In genomic region chr3:101112518-101112894, GRCm38 (mm10) we compare ENCODE assay signal across 12 mouse cellular contexts.
"Had no signal": no experiment of that assay in that cellular context is flagged by ENCODE, and none has a peak within 500 bp of the region (broad histone marks: within the 10 kb centered on the region; RNA-seq: fewer than 3 reads in every experiment).

No protein-coding gene starts in this region.

- H3K27ac ChIP-seq: layer of hippocampus, adult 2 months; limb, embryonic 13.5 days; liver, embryonic 14.5 days; midbrain, embryonic 13.5 days; neural tube, embryonic 12.5 days had no signal

- DNase-seq: kidney, adult 8-10 months; left cerebral cortex, postnatal 4 days; lung, adult 18-20 months; retina, postnatal 1 day; right cerebral cortex, postnatal 4 days; thymus, adult 18-20 months; thymus, postnatal 14 days had no signal

- H3K4me2 ChIP-seq: limb, embryonic 13.5 days; midbrain, embryonic 13.5 days; neural tube, embryonic 12.5 days had no signal

- H3K27me3 ChIP-seq: limb, embryonic 13.5 days had no signal

- ATAC-seq: midbrain, embryonic 13.5 days had no signal

- H3K9me3 ChIP-seq: limb, embryonic 13.5 days; midbrain, embryonic 13.5 days; neural tube, embryonic 12.5 days had no signal

- H3K36me3 ChIP-seq: limb, embryonic 13.5 days; midbrain, embryonic 13.5 days; neural tube, embryonic 12.5 days had no signal

- H3K4me3 ChIP-seq: layer of hippocampus, adult 2 months; limb, embryonic 13.5 days; midbrain, embryonic 13.5 days; neural tube, embryonic 12.5 days had no signal

- H3K9ac ChIP-seq: limb, embryonic 13.5 days; liver, embryonic 14.5 days; midbrain, embryonic 13.5 days; neural tube, embryonic 12.5 days had no signal
